Mouse (Mus musculus): ENCODE data around the gene Klf8.

Gene Klf8

DNA sequence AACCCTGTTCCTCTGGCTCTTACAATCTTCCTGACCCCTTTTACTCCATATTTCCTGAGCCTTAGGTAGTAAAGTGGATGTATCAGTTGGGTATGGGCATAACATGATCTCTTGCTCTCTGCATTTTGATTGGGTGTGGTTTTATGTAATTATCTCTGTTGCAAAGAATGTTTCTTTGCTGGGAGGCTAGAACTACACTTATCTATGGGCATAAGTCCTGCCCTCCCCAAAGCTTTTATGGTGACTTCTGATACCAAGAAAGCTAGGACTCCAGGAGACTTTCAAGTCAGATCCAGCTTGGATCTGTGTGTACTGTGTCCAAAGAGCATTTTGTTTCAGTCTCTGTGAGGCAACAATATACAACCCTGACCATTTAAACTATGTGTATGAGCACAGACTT, 202.3 kb downstream of the Klf8 start:
- no peak for DNase-seq (ENCODE audit: low spot score in 2 of 2)

DNA sequence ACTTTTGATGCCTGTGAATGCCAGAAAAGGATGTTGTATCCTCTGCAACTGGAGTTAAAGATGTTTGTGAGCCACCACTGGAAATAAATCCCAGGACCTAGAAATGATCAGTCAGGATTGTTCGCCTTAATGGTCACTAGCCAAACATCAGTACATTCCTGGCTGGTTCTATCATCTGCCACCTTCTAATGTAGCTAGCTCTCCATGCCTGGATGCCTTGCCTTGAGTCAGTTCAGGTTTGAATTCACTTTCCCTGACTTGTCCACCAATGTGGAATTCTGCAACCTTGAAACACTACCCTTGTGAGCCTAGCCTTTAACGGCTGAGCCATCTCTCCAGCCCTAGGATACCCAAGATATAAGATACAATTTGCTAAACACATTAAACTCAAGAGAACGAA, 202.8 kb downstream of the Klf8 start:
- no peak for DNase-seq (ENCODE audit: low spot score in 2 of 2)

Data from spleen, postnatal 10 days (tissue).